Mouse (Mus musculus) layer of hippocampus, postnatal 14 days (tissue): ENCODE measurements around the gene Mark4. TPM values are rescaled to one million over a fixed set of nuclear protein-coding genes. Genes with fewer than 3 reads are reported as not detected.

Experiments
- DNase-seq, 2 experiments: peaks; one replicate each; pipeline ENCODE4 v3.0.0; 2021 to 2022; ENCODE audit warnings: low spot score in 2 of 2, mixed read lengths in 1 of 2
- total RNA-seq, 2 experiments: library from RNA; stranded (reverse); gene quantifications; 2 replicates each; pipeline ENCODE4 v1.2.3; 2021

Gene Mark4
- total RNA-seq, 2 experiments from 2014 or later, result 114 to 119 TPM

DNA sequence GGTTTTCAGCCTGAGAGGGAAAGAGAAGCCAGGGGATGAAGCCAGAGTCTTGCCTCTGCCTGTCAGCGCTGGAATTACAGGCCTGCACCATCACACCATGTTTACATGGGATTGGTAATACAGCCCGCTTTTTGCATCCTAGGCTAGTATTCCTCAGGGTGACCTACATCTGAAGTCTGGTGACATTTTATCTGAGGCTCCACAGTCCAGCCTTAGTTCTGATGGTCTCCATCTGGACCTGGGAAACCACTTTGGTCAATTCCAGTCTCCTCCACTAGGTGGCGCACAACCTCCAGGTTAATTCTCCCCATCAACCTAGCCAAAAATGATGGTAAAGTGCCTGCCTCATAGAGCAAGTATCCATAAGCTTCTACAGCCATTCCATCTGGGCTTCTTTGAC, 15.3 kb downstream of the Mark4 start:
- DNase-seq, result peak; percentile 84 to 88

DNA sequence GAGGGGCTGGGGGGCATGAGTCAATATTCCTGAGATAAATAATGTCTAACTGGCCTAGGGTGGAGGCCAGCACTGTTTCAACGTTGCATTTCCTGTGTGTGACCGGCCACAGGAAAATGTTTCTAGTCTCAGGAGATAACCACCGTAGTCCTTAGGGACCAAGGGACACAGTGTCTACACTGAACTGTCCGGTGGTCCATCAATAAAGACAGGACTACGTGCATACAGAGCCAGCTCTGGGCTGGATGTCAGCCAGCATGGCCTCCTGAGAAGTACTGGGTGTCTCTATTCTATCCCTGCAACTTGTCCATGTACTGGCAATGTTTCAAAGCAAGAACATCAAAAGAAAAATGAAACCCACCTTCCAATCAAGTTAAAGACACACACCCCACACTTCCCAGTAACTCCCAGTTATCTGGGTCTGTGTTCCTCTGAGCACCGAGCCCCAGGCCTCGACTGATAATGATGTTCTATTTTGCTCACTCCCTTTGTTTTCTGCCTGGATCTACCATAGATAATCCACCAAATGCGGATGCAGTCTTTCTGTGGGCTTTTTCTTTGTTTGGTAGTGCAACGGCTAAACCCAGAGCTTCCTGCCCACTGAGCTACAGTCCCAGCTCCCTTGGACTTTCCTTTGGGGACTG, 17.1 kb downstream of the Mark4 start:
- no peak for DNase-seq

DNA sequence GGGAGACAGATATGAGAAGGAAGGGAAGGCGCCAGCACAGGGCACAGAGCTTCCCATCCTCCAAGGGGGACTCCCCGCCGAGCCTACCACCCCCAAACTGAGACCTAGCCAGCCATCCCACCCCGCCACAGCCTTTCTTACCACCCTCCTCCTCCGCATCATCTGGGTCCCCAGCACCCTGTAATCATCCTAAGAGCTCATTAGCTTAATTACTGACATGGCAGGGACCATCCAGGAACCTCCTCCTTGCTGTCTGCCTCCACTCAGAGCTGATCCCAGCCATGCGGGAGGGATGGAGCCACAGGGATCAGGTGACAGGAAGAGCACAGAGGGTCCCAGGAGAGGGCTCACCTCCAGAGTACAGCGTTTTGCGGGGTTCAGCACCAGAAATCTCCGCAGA, 21.6 kb downstream of the Mark4 start:
- peak in 1 of 2 experiments; percentile 46 for DNase-seq

DNA sequence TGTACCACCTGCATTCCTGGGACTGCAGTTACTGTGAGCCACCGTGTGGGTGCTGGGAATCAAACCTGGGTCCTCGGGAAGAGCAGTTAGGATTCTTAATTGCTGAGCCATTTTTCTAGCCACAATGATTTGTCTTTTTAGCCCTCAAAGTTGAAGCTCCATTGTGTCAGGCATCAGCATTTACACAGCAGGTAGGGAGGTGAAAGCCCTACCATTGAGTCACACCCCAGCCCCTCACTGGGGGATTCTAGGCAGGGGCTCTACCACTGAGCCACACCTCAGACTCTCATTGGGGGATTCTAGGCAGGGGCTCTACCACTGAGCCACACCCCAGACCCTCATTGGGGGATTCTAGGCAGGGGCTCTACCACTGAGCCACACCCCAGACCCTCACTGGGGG, 22.3 kb downstream of the Mark4 start:
- no peak for DNase-seq

DNA sequence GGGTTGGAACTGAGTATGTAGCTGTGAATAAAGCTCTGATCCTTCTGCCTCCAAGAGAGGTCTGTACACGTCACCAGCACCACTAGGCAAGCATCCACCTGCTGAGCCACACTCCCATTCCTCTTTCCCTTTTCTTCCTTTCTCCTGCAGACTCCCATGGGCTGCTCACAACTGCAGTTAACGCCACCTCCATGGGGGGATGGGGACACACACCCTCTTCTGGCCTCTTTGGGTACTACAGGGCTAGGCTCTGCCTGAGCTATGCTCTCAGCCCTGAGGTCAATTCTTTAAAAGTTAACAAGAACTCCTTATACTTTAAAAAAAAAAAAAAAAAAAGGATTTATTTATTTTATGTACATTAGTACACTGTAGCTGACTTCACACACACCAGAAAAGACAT, 26.1 kb downstream of the Mark4 start:
- DNase-seq, result no peak

DNA sequence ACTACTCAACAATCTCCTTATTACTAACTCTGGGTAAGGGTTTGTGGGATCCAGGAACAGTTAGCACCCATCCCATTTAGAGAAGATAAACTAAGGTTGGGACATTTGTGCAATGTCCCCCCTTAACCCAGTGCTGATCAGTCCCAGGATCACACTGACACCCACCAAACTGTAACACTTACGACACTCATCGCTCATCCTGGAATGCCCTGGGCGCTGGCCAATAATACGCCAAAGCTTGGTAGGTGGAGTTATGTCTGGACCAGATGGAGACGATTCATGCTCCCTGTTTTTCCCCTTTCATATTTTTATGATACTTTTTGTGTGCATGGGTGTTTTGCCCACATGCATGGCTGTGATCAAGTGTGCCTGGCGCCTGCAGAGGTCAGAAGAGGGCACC, 28.2 kb downstream of the Mark4 start:
- no peak for DNase-seq

DNA sequence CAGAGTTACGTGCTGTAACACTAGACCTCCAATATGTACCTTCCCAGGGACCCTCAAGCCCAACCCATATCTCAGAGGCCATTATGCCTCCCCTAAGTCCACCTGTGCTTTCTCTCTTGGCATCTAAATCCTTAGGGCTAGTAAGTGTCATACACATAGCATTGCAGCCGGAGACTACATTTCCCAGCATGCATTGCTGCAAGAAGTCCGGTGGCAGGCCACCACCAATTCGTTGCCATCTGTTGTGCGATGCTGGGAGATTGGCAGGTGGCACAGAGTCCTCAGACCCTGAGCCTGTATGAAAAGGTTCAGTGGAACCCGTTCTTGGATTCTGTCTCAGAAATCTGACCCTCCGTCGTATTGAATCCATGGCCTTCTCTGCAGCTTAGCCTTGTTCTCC, 28.9 kb downstream of the Mark4 start:
- no peak for DNase-seq

DNA sequence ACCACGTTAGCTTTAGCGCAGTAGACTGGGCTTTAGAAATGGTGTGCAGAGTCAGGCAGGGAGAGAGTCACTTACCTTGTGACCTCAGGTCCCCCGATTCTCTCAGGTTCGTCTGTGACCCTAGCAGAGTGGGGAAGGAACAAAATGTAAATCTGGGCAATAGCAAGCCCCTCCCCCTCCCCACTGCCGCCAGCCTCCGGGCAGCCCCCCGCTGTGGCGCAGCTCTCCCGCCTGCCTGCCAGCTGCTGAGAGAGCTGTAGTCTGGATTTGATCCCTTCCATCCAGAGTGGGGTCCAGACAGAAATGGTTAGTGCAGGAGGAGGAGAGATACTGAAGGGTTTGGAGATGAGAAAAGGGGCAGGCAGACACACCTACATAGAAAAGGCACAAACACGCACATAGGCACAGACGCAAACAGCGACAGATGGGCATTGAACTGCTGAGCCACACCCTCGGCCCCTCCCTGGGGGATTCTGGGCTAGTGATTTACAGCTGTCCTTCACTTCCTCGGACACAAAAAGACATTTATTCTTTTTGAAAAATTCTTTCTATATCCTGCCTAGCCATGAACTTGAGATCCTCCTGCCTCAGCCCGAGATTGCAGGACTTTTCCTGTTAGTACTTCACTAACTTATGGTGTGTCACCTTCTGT, 30.5 kb downstream of the Mark4 start:
- DNase-seq, result no peak

DNA sequence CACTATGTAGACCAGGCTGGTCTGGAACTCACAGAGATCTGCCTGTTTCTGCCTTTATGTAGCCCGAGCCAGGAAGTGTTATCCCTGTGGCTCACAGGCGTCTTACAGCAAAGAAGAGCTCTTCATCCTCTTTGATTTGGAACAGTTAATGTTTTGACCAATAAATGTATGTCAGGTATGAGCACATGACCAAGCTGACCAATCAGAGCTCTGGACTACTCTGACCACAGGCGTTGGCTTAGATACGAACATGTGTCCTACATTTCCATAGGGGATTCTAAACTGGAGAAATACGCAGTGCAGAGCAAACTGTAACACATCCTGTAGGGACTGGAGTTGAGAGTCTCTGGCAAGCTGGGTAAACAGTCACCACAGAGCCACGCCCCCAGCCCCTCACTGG, 31.7 kb downstream of the Mark4 start:
- no peak for DNase-seq

DNA sequence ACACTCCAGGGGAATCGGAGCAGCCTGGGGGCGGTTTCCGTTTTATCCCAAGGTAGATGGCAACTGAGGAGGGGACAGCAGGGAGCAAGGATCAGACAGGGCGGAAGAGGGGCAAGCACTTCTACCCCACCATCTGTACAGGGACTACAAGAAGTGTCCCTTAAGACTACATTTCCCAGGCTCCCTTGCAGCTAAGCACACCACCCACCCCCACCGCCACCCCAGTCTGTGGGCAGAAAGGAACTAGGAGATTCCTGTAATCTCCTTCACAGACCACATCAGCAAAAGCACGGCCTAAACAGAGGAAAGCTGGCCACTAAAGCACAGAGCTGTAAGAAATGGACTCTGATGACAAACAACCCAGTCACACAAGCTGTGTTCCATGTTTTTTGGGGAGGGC, 32.3 kb downstream of the Mark4 start:
- DNase-seq, result no peak

DNA sequence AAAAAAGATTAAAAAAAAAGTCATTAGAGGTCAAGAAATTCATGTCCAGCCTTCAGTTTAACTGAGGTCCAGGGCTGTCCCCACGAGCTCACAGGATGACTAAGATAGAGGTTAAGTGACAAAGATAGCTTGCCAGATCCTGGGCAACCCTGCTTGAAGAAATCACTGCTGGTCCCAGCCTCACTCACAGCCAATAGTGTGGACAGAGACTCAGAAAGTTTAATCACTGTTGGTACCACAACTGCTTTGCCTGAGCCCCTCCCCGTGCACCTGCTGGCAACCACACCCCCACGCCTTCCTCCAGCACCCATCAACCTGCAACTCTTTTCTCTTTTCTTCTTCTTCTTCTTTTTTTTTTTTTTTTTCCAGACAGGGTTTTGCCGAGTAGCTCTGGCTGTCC, 34.6 kb downstream of the Mark4 start:
- DNase-seq, result no peak

DNA sequence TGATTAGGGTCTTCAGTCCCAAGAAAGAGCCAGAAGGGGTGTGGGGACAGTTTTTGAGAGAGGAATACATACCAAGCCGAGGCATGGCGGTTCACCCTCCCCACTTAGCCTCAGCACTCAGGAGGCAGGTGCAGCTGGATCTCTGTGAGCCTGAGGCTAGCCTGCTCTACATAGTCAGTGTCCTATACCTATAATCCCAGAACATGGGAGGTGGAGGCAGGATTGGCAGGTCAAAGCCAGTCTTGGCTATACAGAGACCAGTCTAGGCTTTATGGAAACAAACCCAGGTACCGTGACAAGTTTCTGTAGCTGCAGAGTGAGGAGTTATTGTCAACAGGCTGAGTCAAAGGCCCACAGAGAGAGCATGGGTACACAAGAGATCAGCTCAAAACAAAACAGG, 35.5 kb downstream of the Mark4 start:
- no peak for DNase-seq

DNA sequence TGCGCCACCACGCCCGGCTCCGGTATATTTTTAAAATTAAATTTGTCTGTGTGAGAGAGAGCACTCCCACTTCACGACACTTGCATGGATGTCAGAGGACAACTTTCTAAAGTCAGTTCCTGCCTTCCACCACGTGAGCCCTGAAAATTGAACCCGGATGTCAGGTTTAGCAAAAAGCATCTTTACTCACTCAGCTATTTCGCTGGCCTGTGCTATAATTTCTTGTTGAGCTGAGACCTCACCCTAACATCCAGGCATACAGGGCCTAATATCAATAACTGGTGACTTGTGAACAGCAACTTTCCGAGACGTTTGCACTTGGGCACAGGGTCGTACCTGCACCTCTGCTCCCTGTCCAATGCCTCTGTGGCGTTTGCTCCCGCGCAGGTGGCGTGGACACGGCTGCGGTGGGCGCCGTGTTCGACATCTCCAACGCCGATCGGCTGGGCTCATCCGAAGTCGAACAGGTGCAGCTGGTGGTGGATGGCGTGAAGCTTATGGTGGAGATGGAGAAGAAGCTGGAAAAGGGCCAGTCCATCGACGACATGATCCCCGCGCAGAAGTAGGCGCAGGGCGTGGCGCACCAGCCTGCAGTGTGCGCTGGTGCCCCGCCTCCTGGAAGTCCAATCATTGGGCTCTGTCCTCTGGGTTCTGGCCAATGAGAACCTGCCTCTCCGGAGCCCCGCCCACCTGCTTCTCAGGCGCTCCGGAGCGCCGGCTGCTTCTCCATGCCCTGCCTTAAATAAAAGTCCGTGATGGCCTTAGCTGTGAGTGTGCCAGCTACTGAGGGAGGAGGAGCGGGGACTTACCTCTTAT, 37.6 kb downstream of the Mark4 start:
- peak; percentile 74 to 89 for DNase-seq

DNA sequence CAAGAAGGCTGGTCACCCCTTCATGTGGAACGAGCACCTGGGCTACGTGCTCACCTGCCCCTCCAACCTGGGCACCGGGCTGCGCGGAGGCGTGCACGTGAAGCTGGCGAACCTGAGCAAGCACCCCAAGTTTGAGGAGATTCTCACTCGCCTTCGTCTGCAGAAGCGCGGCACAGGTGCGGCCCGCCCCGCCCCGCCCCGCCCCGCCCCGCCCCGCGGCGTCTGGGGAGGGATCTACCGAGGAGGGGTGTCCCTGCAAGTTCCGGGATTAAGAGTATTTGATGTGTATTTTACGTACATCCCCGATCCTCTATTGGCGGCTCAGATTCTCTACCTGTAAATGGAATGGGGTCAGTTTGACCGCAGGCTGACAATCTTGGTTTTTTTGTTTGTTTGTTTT, 38.5 kb downstream of the Mark4 start:
- DNase-seq, result no peak

DNA sequence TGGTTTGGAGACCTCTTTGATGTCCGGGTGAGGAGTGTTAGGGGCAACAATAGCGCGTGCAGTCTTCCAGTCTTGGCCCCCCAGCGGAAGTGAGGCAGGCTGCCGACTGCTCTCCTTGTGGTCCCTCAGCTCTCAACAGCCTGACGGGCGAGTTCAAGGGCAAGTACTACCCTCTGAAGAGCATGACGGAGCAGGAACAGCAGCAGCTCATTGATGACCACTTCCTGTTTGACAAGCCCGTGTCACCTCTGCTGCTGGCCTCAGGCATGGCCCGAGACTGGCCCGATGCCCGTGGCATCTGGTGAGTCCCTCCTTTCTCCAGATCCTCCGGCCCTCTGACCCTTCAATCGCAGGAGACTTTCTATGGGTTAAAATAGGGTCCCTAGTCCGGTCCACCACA, 42.0 kb downstream of the Mark4 start:
- no peak for DNase-seq

DNA sequence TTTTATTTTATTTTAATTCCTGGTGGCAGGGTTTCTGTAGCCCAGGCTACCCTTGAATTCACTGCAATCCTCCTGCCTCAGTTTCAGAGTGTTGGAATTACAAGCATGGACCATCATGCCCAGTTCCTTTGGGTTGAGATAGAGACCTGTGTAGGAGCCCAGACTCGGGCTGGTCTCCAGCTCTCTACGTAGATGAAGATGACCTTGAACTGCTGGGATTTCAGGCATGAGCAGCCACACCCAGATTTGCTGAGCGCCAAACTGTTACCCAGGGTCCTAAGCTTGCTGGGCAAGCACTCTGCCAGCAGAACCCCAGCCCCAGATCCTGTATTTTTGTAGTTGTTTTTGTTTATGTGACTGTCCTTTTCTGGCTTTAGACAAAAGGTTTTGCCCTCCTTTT, 45.1 kb downstream of the Mark4 start:
- no peak for DNase-seq

DNA sequence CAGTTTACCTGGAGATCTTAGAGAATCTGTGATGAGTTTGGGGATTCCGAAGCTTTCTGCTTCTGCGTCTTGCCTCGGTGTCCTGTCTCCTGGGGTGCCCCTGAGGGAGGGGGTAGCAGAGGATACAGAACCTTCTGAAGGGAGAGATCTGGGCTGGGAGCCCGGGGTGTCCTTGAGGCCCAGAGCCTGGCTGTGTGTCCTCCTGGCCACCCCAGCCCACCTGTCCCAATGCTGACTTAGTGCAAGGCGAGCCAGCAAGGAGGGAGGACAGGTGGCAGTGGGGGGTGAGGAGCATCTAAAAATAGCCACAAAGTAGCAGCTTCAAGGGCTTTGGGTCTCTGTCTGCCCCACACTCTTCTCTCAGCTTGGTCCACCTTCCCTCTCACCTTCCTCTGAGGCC, 46.8 kb downstream of the Mark4 start:
- DNase-seq, result no peak

DNA sequence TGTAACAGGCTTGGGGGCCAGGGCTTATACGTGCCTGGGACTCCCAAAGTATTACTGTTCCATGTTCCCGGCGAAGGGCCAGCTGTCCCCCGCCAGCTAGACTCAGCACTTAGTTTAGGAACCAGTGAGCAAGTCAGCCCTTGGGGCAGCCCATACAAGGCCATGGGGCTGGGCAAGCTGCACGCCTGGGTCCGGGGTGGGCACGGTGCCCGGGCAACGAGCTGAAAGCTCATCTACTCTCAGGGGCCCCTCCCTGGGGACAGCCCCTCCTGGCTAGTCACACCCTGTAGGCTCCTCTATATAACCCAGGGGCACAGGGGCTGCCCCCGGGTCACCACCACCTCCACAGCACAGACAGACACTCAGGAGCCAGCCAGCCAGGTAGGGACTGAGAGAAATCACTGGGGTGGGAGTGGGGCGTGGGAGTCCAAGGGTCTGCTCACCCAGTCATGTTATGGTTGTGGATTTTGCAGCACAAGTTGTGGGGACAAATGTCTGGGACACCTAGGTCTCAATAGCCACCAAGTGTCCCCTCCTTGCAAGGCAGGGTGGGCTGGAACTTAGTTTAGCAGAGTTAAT, 47.8 kb downstream of the Mark4 start:
- DNase-seq, result no peak

DNA sequence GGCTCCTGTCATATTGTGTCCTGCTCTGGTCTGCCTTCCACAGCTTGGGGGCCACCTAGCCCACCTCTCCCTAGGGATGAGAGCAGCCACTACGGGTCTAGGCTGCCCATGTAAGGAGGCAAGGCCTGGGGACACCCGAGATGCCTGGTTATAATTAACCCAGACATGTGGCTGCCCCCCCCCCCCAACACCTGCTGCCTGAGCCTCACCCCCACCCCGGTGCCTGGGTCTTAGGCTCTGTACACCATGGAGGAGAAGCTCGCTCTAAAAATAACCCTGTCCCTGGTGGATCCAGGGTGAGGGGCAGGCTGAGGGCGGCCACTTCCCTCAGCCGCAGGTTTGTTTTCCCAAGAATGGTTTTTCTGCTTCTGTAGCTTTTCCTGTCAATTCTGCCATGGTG, 48.9 kb downstream of the Mark4 start:
- no peak for DNase-seq

DNA sequence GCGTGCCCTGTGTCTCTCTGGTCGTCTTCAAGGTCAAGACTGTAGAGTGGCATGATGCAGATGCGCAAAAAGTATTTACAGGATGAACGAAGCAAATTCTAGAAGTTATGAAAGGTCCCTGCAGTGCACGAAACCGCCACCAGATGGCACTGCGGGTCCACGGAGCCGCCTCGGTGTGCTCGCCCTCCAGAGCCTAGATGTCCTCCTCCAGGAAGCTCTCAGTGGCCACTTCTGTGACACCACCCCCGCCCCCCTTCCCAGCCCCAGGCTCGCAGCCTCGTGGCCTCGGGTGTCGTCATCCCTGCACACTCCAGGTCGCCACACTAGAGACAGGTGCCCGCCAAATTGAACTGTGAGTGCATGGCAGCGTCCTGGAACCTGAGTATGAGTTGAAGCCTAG, 53.2 kb downstream of the Mark4 start:
- peak; percentile 74 to 77 for DNase-seq

DNA sequence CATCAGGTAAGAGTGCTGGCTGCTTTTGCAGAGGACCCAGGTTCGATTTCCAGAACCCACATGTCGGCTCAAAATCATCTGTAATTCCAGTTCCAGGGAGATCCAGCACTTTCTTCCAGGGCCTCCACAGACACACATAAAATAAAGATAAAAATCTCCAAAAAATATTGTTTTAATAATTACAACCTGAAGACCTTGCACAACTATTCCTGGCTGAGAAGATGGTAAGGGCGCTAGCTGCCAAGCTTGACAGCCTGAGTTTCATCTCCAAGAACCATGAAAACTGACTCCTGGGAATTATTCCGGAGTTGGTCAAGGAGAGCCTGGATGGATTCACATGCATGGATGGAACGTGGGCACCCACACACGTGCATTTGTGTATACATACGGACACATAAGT, 54.1 kb downstream of the Mark4 start, which contains the start of gene Ckm:
Gene Ckm, plus strand, starts transcription at position 301 of the 400 bp plus-strand sequence.
- no peak for DNase-seq

DNA sequence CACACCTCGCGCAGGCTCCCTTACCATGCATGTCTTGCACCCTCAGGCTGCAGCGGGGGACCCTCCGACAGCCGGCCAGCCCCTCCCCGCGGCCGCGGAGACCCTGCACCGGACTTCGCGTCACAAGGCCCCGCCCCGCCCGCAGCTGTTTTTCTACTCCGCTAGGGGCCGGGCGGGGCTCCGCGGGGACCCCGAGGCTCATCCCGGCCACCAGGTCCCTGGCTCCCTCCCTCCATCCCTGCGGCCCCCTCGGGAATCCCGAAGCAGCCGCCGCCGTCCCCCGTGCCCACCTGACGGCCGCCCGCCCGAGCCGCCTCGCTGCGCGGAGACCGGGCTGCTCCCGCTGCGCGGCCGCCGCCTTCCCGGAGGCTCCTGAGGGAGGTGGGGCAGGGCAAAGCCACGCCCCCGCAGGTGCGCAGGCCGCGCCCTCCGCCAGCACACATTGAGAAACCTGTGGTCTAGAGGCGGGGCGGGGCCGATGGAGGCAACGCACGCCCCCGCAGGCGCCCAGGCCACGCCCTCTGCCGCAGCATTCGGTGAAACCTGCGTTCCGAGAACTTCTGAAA, 54.8 kb downstream of the Mark4 start, which contains the start of gene Klc3:
Gene Klc3, minus strand, starts transcription at position 374 of the 566 bp plus-strand sequence.
- DNase-seq, result no peak
